Mouse (Mus musculus) G1E (cell line): ENCODE measurements at regions not wholly inside any gene's neighbourhood (a gene's known extent, or its start where the extent isn't known, plus 50 kb on each side); places are given as distances from the start of the nearest gene placed in this dataset.

Source experiments
- ATAC-seq: 2 replicates; pipeline ENCODE4 v1.8.0; 2016; ENCODE audit warnings: mild to moderate bottlenecking; ENCODE audit not compliant: insufficient number of reproducible peaks, poor library complexity, low FRiP score, severe bottlenecking; ENCODE audit errors: extremely low read depth
- DNase-seq: peaks from one replicate; pipeline ENCODE4 v3.0.0; 2012; ENCODE audit warnings: low spot score
- H3K27me3 ChIP-seq: 2 replicates; pipeline ENCODE4 v1.6.1; 2012; ENCODE audit warnings: mild to moderate bottlenecking, low read length, inconsistent platforms; ENCODE audit not compliant: insufficient read depth
- H3K36me3 ChIP-seq: replicated peaks from 2 replicates; pipeline ENCODE3; 2012; ENCODE audit warnings: mild to moderate bottlenecking, inconsistent platforms
- H3K4me1 ChIP-seq: 2 replicates; pipeline ENCODE4 v1.6.1; 2012; ENCODE audit warnings: low read depth, low read length, inconsistent platforms, mixed read lengths; ENCODE audit not compliant: insufficient read depth
- H3K4me3 ChIP-seq: 2 replicates; pipeline ENCODE4 v1.5.1; 2012; ENCODE audit warnings: low read depth, mild to moderate bottlenecking, inconsistent platforms, low read length, moderate library complexity, mixed read lengths
- H3K9me3 ChIP-seq: replicated peaks from 2 replicates; pipeline ENCODE4 v1.6.1; 2012; ENCODE audit warnings: inconsistent platforms
- CTCF ChIP-seq: IDR thresholded peaks from 2 replicates; pipeline ENCODE4 v1.5.1; 2012; ENCODE audit warnings: low read depth, low read length, inconsistent platforms, mixed read lengths
- GATA1 ChIP-seq: IDR thresholded peaks from 2 replicates; pipeline ENCODE4 v1.6.1; 2012; ENCODE audit warnings: borderline replicate concordance, low read length, inconsistent platforms, mixed read lengths
- GATA2 ChIP-seq: IDR thresholded peaks from 2 replicates; pipeline ENCODE4 v1.6.1; 2012; ENCODE audit warnings: low read depth, low read length, inconsistent platforms, borderline replicate concordance
- POLR2AphosphoS5 ChIP-seq: IDR thresholded peaks from 2 replicates; pipeline ENCODE4 v1.6.1; 2012; ENCODE audit warnings: low read depth, low read length, inconsistent platforms; ENCODE audit not compliant: insufficient replicate concordance
- TAL1 ChIP-seq: conservative IDR thresholded peaks from 2 replicates; pipeline ENCODE4 v1.6.1; 2012; ENCODE audit warnings: low read depth, low read length, inconsistent platforms, mixed read lengths

- H3K9me3 ChIP-seq, result peaks cover 76% of the 10 kb centered on the region
- H3K27me3 ChIP-seq, result no peaks in the 10 kb centered on the region
- TF ChIP-seq GATA1 (no peak), CTCF (no peak), TAL1 (no peak), GATA2 (no peak), POLR2AphosphoS5 (no peak)
- no peak for ATAC-seq
- H3K4me1 ChIP-seq, result no peaks in the 10 kb centered on the region
- no peak overlapping the region for H3K4me3 ChIP-seq
- no peak for DNase-seq
- no peaks in the 10 kb centered on the region for H3K36me3 ChIP-seq
These were observed 435.1 kb downstream of the Rps24 start for GRCm38 (mm10) chr14:24922006-24922405.

GRCm38 (mm10) chr14:24924561-24924960 lies 437.6 kb downstream of the Rps24 start:
- no peak for TF ChIP-seq GATA1
- TF ChIP-seq CTCF, result no peak
- no peak for TF ChIP-seq POLR2AphosphoS5
- TF ChIP-seq TAL1, result no peak
- TF ChIP-seq GATA2, result no peak
- peaks cover 82% of the 10 kb centered on the region for H3K9me3 ChIP-seq
- no peak for ATAC-seq
- H3K4me3 ChIP-seq, result no peak overlapping the region
- no peaks in the 10 kb centered on the region for H3K4me1 ChIP-seq
- no peaks in the 10 kb centered on the region for H3K36me3 ChIP-seq
- no peaks in the 10 kb centered on the region for H3K27me3 ChIP-seq
- DNase-seq, result no peak

GRCm38 (mm10) chr14:24926086-24927048 lies 439.4 kb downstream of the Rps24 start:
- Histone ChIP-seq H3K9me3 (peaks cover 76% of the 10 kb centered on the region), H3K4me1 (no peaks in the 10 kb centered on the region), H3K36me3 (no peaks in the 10 kb centered on the region), H3K4me3 (no peak overlapping the region), H3K27me3 (no peaks in the 10 kb centered on the region)
- TF ChIP-seq POLR2AphosphoS5, result no peak
- no peak for TF ChIP-seq GATA1
- no peak for TF ChIP-seq CTCF
- no peak for TF ChIP-seq GATA2
- no peak for TF ChIP-seq TAL1
- DNase-seq (no peak), ATAC-seq (no peak)

GRCm38 (mm10) chr14:24928726-24929125 lies 441.8 kb downstream of the Rps24 start:
- TF ChIP-seq GATA1 (no peak), POLR2AphosphoS5 (no peak), GATA2 (no peak), CTCF (no peak), TAL1 (no peak)
- no peaks in the 10 kb centered on the region for H3K4me1 ChIP-seq
- no peak for ATAC-seq
- H3K36me3 ChIP-seq, result no peaks in the 10 kb centered on the region
- H3K27me3 ChIP-seq, result no peaks in the 10 kb centered on the region
- no peak for DNase-seq
- peaks cover 64% of the 10 kb centered on the region for H3K9me3 ChIP-seq
- H3K4me3 ChIP-seq, result no peak overlapping the region

- Histone ChIP-seq H3K4me1 (no peaks in the 10 kb centered on the region), H3K4me3 (no peak overlapping the region), H3K27me3 (no peaks in the 10 kb centered on the region), H3K9me3 (peaks cover 50% of the 10 kb centered on the region), H3K36me3 (no peaks in the 10 kb centered on the region)
- DNase-seq, result no peak
- TF ChIP-seq POLR2AphosphoS5 (no peak), GATA2 (no peak), CTCF (no peak), TAL1 (no peak), GATA1 (no peak)
- no peak for ATAC-seq
These were observed 443.3 kb downstream of the Rps24 start for GRCm38 (mm10) chr14:24930251-24930650.

GRCm38 (mm10) chr14:24937876-24938275 lies 451.0 kb downstream of the Rps24 start:
- Histone ChIP-seq H3K9me3 (peaks cover 25% of the 10 kb centered on the region), H3K27me3 (no peaks in the 10 kb centered on the region), H3K4me3 (no peak overlapping the region), H3K36me3 (no peaks in the 10 kb centered on the region), H3K4me1 (no peaks in the 10 kb centered on the region)
- no peak for TF ChIP-seq CTCF
- TF ChIP-seq GATA2, result no peak
- TF ChIP-seq POLR2AphosphoS5, result no peak
- TF ChIP-seq TAL1, result no peak
- TF ChIP-seq GATA1, result no peak
- no peak for ATAC-seq
- no peak for DNase-seq
